Mouse (Mus musculus) c-Kit-positive CD71-positive TER-119-positive erythroid progenitor cells, embryonic 14.5 days (primary cell): ENCODE measurements around the gene Mrps27.

Source experiments
- DNase-seq: peaks from one replicate; pipeline ENCODE4 v3.0.0-alpha.2; 2013; ENCODE audit warnings: low spot score

The Mrps27 gene

GRCm38 (mm10) chr13:99440228-99440627 lies 95.6 kb downstream of the Mrps27 start:
- DNase-seq, result no peak

- DNase-seq, result no peak
Observed at GRCm38 (mm10) chr13:99441700-99442433, 97.3 kb downstream of the Mrps27 start.

- DNase-seq, result no peak
Observed at GRCm38 (mm10) chr13:99442434-99443249, 98.1 kb downstream of the Mrps27 start.

- no peak for DNase-seq
Observed at GRCm38 (mm10) chr13:99443484-99444175, 99.0 kb downstream of the Mrps27 start.

GRCm38 (mm10) chr13:99444431-99444871 lies 99.9 kb downstream of the Mrps27 start:
- DNase-seq, result no peak

GRCm38 (mm10) chr13:99444880-99445279 lies 100.3 kb downstream of the Mrps27 start:
- no peak for DNase-seq

- DNase-seq, result no peak
Observed at GRCm38 (mm10) chr13:99447002-99447401, 102.4 kb downstream of the Mrps27 start.

- no peak for DNase-seq
Observed at GRCm38 (mm10) chr13:99447403-99448199, 103.0 kb downstream of the Mrps27 start.

- no peak for DNase-seq
Observed at GRCm38 (mm10) chr13:99448278-99448677, 103.7 kb downstream of the Mrps27 start.

GRCm38 (mm10) chr13:99449547-99449946 lies 105.0 kb downstream of the Mrps27 start:
- DNase-seq, result no peak

- DNase-seq, result no peak
Observed at GRCm38 (mm10) chr13:99450766-99451165, 106.2 kb downstream of the Mrps27 start.

GRCm38 (mm10) chr13:99451276-99451675 lies 106.7 kb downstream of the Mrps27 start:
- no peak for DNase-seq

GRCm38 (mm10) chr13:99452444-99452843 lies 107.9 kb downstream of the Mrps27 start:
- no peak for DNase-seq

- DNase-seq, result no peak
Observed at GRCm38 (mm10) chr13:99454977-99455376, 110.4 kb downstream of the Mrps27 start.

- DNase-seq, result no peak
Observed at GRCm38 (mm10) chr13:99458658-99459386, 114.2 kb downstream of the Mrps27 start.

- no peak for DNase-seq
Observed at GRCm38 (mm10) chr13:99459612-99460011, 115.0 kb downstream of the Mrps27 start.

- no peak for DNase-seq
Observed at GRCm38 (mm10) chr13:99461886-99462285, 117.3 kb downstream of the Mrps27 start.

- no peak for DNase-seq
Observed at GRCm38 (mm10) chr13:99464551-99464950, 120.0 kb downstream of the Mrps27 start.
